Mouse (Mus musculus): ENCODE measurements at regions not wholly inside any gene's neighbourhood (a gene's known extent, or its start where the extent isn't known, plus 50 kb on each side); places are given as distances from the start of the nearest gene placed in this dataset.

DNA sequence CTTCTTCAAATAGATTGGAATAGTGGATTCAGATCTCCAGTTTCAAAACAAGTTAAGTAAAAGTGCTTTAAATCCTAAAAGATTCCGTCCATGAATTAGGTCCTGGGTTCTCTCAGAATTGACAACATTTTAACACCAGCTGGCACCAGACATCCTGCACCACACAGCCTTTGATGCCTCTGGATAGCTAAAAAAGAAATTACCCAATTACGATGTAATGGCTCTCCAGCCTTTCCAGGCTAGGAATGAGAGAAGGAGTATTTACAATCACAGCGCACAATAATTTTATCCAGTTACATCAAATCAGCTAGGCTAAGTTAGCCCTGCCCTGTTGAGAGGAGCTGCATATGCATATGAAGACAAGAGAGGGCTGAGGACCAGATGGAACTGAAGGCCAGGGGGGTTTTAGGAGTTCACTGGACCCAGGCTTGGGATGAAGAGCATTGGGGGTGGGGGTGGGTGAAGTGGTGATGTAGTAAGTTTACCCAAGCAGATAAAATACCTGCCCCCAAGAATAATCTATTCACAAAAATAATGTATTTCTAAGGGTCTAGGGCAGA lies 455.8 kb upstream of the Tle4 start:
- DNase-seq (ENCODE audit: low read depth): no peak

DNA sequence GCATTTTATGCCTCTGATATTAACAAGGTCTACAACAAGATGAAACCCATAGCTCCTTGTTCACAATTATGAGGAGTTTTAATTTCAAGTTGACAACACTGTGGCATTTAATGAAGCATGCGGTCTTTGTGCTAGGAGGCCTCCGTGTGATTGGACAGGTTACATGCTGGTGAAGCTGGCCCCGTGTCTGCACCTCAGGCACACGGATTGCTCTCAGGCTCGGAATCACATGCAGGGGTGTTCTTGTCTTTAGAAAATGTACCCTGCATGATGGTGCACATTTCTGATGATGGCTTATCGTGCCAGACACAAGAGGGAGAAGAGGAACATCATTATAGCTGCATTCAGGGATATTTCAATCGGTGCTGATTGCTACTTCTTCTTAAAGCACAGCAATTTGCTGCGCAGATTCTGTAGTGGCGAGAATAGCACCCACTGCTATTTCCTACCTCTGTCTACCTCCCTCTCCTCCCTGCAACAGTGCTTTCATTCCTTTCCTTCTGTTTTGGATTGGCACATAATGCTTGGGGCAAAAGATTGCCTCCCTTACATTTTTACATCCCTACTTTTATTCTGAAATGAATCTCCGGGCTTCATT lies 454.9 kb upstream of the Tle4 start:
- no peak for DNase-seq (ENCODE audit: low read depth)

DNA sequence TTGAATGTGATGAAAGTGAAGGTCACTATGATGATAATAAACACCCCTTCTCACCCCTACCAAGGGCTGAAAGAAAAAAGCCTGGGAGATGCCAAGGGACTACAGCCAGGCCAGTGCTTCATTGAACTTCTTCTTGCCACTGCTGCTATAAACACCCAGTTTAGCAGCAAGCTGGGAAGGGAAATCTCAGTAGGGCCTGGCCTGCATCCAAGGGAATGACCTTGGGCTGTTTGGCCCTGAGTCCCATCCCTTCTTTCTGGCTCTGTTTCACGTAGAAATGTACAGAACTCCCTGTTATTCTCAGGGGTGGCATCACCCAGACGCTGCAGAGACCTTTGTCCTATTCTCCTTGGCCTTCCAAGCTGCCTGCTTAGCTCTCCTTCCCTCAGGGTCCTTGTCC lies 450.0 kb upstream of the Tle4 start:
- DNase-seq (ENCODE audit: low read depth): no peak

DNA sequence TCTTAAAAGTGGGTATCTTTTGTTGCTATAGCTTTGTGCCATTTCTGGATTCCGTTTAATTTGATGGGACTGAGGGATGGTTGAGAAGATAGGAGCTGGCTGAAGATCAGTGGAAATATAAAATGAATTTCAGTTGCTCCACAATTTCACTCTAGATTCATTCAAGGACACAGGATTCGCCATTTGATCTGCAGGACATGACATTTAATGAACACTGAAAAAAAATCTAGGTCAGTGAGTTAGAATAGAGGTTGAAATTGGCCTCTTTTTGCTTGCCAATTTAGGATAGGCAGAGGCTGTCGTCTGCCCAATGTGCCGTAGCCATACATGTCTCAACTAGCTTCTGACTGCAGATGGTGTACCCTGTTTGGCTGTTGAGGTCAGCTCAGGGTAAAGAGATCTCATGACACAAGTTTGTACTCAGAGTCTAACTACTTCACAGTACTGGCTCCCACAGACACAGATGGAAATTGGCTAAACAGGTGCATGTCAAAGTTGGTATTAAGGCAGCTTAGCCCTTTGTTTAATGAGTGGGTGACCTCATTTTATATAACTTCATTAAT lies 449.5 kb upstream of the Tle4 start:
- DNase-seq (ENCODE audit: low read depth): no peak

DNA sequence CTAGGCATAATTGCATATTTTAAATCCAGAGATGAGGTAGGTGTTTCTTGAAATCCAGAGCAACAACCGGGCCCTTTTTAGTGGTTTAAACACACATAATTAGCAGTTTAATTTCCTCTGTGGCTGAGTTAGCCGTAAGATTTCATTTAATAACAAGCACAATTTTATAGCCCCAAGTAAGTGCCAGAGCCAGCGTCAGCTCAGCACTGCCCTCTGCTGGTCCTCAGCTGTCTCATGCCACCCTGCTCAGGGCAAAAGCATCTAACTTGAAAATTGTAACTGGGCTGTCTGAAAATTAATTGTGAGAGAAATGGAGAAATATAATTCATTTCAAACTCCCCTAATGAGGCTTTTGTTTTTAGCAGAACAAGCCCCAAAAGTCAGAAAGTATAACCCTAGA lies 437.7 kb upstream of the Tle4 start:
- peak; percentile 5 for DNase-seq (ENCODE audit: low read depth)

DNA sequence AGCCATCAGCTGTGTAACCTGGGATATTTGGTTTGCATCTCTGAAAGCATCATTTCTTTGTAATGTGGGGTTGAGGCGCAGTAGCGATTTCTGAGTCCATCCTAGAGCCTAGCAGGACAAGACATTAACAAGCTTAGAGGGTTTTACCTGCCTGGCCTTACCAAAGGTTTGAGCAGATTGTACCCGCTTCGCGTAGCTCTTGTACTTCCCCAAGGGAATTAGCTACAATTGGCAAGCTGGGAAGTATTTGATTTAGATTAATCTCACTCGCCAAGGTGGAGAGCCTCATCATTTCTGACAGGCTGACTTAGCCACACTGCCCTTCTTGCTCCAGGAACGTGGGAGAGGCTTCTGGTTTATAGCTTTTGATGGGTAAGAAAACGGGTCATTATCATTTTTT lies 436.1 kb upstream of the Tle4 start:
- no peak for DNase-seq (ENCODE audit: low read depth)

DNA sequence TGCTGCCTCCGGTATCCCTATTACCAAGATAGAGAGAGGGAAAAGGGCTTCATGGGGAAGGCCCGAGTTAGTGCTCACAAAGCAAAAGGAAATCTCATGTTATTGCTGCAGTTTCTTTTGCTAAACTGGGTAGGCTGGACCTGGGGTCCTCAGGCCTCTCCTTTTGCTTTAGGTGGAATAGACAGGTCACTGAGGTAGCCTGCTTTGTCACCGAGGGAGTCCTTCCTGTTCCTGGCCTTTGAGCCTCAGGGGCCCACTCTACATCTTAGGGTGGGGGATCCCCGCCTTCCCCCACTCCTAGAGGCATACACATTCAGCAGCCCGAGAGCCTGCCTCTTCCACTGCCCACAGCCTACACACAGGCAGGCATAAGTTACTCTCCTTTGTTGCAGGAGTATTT lies 435.5 kb upstream of the Tle4 start:
- DNase-seq (ENCODE audit: low read depth): no peak

DNA sequence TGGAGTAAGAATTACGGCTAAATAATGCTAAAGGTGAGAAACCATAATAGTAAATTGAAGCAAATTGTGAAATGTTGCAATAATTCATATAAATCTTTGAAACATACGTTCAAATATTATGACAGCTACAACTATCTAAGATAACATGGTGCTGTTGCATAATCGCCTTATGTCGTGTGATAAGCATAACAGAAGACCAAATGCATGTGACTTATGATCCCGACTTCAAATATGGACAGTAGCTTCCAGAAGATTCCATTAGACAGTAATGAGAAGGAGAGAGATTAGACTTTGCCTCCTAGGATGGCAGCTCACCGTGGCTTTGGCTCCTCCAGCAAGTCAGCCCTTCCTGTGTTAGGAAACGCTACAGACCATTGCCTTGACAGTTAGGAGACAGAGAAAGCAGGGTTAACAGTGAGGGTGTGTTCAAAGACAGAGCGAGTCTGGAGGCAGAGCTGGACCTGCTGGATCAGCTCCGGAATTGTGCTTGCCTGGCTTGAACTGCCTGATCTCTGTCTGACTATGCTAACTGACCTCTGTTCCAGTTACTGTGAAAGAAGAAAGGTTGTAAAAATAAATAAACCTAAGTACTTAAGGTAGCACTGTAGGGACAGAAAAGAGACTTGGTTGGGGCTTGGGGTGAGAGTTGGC lies 434.6 kb upstream of the Tle4 start:
- no peak for DNase-seq (ENCODE audit: low read depth)

DNA sequence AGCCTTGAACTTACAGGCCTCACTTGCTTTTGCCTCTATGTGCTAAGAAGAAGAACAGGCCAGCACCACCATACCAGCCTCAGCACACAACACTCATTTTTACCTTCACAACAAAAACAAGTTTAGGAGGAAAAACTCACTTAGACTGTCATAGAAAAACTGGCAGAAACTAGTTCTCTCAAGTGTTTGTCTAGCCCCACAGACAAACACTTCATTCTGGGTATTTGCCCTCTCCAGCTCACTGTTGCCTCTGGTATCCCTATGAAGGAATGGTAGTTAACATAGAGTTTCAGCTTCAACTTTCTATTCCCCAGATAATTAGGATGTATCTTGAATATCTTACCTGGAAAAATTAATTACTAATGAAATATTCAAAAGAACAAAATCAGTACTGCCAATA lies 433.6 kb upstream of the Tle4 start:
- no peak for DNase-seq (ENCODE audit: low read depth)

DNA sequence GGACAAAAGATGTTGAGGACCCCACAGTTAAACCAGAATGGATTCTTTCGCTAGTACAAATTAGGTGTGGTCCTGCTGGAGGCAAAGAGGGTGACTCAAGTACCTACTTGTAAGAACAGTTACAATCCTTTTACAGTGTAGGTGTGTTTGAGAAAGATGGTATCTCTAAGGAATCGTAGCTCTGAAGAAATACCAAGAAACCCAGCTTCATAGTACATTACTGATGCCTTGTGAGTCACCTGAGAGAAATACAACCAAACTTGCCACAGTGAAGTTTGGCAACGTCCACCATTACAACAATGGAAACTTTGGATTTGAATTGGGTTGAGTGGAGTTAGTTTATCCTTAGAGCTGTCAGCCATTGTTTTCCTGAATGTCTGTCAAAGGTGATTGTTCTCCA lies 405.7 kb upstream of the Tle4 start:
- DNase-seq (ENCODE audit: low read depth): no peak

DNA sequence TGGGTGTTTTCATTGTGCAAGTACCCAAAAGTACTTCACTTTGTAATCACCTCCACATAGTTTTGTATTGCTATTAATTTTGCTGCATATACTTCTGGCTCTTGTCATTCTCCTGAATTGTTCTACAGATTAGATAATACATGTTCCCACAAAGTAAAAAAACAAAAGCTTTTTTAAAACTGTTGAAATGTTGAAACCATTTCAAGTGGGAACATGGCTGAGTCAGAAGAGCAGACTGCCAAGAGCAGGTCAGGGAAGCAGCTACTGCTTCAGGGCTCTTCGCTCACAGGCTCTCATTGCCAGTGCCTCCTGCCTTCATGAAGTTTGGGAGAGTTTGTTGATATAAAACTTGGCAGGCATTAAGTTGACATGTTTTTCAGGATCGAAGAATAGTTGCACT lies 395.5 kb upstream of the Tle4 start:
- DNase-seq (ENCODE audit: low read depth): no peak

DNA sequence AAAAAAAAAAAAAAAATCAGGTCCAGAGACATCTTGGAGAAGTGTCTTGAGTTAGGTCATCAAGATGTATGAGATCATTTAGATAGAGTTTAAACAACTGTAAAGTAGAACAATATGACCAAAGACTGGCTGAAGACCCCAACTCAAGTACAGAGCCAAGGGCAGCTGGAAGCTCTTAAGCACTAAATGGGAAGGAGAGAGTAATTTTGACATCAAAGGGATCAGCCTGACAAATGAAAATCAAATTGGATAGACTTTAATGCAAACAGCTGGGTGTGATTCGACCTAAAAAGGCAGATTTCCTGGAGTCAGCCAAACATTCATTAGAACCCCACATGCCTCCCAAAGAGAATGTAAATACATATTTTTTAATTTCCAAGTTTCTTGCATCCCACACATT lies 372.3 kb upstream of the Tle4 start:
- DNase-seq (ENCODE audit: low read depth): no peak

DNA sequence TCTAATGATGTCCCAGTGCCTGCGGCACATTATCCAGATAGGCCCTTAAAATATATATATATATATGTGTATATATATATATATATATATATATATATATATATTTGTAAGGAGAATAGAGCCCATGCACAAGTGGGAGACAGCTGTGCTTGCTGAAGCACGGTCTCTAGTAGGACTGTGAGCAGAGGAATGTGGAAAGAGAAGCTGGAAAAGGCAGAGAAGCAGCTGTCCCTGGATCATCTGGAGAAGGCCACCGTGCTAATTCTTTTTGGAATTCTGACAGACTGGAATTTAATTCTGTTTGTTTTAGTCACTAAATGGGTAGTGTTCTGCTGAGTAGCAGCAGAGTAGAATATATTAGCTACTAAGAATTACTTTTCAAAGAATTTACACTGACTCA lies 370.4 kb upstream of the Tle4 start:
- no peak for DNase-seq (ENCODE audit: low read depth)

DNA sequence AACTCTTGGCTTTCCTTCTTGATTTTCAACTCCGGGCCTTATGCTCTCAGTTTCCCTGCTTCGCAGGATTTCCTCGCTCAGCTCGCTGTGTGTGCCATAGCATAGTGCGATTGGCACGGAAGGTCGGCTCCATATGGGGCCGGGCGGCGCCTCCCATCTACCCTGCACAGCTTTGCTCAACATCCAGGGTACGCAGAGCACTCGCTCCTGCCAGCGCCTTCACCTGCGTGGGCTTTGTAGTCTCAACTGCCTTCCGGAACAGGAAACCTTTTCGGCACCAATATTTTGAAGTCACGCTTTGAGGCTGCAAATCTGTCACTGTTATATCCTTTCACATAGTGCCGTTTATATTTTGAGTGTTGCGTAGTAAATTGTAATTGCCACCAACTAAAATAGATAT lies 359.9 kb upstream of the Tle4 start:
- DNase-seq (ENCODE audit: low read depth): no peak

DNA sequence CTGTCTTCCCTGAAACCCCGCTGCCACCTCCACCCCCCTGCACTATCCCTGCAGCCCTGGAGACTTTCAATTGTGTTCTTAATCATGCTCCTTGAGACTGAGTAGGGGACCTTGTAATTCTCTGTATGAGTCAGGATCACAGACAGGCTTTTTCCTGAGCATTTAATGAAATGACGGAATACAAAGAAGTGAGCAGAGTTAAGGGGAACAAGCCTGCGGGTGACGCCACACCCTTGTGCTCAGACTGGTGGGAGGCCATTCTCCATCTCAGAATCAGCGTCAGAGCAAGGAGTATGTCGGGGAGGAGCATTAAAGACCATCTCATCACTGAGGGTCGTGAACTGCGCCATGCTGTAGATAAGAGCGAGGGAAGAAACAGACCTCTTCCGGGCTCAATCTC lies 359.3 kb upstream of the Tle4 start:
- DNase-seq (ENCODE audit: low read depth): no peak

DNA sequence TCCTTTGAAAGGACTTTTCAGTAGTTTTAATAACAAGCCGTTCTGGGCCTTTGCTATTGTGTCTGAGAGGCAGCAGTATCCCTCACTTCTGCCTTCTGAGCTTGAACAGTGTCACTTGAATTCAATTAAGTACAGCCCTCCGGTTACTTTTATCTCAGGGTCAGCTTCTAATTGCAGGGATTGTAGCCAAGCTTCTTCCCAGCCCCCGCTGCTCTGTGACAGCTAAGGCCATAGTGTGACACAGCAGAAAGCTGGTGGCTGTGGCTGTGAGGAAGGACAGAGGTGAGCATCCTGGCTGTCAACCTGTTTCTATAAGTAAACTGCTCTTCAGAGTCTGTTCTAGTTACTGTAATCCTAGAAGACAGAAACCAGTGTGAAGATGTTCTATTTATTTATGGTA lies 358.5 kb upstream of the Tle4 start:
- DNase-seq (ENCODE audit: low read depth): no peak

DNA sequence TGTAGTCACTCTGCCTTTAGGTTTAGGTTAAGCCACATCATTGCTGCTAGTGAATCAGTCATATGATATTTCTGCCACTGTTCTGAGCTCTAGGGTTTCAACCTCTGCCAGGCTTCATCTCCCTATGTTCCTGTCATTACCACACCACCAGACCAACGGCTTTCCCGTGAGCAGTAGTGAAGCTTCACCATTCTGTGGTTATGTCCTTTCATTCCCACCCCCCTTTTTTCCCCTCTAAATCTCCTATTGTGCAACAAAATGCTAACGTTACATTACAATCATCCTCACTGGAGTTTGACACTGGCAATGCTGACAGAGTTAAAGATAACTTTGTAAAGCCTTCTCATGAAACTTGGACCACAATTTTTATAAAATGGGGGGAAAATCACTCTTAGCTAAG lies 358.1 kb upstream of the Tle4 start:
- no peak for DNase-seq (ENCODE audit: low read depth)

DNA sequence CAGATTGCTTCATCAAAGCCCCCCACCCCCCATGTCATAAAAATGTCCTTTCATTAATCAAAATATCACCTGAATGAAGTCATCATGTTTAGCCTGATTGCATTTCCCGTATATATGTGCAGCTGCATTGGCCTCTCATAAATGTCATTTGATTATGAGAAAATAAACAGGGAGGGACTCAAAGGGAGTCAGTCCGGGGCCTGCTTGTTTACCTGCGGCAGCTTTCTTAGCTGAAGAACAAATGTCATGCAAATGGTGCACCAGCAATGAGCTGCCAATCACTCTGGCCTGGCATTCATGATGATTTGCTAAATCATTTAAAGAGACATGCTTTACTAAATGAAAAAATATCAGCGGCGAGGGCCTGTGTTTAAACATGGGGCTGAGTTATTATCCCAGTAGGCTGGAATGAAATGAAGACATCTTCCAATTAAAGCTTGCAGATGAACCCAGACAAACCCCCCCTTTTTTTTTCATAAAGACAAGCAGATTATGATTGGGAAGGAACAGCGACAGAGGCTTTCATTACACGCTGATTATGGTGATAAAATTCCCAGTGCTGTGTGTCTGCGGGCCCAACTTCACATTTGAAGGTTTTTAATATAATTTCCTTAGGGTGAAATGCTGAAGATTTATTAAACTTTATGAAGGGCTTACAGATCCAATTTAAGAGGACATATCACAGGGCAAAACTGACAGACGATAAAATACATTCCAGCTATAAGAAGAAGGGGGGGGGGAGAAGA lies 342.5 kb upstream of the Tle4 start:
- no peak for DNase-seq (ENCODE audit: low read depth)

DNA sequence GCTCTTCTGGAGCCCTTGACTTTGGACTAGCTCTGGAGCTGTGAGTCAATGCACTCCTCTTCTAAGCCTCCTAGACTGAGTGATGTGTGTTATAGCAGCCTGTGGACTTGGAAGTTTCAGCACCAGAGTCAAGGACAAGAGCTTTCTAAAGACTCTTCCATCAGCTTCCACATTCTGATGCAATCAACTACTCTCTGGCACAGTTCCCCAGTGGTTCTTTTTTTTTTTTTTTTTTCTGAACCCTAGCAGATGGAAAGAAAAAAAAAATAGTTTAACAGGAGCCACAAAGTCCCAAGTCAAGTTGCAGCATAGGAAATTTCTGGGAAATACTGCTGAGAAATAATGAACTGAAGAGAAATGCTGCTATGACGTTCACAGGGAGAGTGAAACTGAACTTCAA lies 324.4 kb upstream of the Tle4 start:
- DNase-seq (ENCODE audit: low read depth): no peak

DNA sequence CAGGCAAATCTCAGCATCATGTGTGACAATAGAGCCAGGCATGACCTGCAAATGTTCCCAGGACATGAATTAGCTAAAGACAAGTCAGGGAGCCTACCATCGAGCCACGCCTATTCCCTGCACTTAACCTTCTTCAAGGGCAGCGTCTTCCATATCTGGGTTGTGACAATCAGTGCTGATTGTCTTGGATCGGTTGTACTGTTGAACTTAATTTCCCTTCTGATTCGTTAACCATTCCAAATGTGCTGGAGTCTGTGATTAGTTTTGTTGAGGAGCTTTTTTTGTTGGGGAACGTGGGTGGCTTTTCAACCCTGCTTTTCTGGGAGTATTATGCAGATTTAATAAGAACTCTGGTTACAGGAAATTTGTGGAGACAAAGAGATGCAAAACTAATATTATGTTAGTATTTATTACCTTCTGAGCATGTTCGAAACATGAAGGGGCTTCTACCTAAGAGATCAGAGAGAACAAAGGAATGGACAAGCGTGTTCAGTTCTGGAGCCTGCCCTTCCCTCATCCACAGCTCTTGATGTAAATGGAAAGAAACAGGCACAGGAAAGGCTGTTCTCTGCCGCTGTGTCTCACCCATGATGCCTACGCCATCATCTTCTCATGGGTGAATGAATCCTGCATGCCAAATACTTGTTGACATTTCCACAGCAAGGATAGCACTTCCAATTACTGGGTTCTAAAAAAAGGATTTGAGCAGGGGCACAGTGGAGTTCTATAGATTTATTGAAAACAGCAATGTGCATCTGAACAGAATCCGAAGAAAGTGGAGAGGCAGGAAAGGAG lies 313.4 kb upstream of the Tle4 start:
- no peak for DNase-seq (ENCODE audit: low read depth)

DNA sequence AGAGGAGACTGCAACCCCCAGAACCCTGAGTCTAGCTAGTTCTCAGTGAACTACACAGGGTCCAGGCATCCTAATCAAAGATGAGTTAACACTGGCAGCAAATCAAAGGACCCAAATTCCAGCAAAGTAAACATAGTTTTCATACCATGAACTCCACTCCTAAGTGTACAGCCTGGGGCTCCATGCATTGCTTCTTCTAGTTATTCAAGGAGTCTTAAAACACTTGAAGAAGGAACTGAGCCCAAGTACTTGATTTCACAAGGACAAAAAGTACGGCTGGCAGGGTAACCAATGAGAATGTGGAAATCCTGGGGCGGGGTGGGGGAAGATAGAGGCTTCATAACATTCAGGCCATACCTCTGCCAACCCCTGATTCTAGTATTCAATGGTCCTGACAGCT lies 297.0 kb upstream of the Tle4 start:
- no peak for DNase-seq (ENCODE audit: low read depth)

DNA sequence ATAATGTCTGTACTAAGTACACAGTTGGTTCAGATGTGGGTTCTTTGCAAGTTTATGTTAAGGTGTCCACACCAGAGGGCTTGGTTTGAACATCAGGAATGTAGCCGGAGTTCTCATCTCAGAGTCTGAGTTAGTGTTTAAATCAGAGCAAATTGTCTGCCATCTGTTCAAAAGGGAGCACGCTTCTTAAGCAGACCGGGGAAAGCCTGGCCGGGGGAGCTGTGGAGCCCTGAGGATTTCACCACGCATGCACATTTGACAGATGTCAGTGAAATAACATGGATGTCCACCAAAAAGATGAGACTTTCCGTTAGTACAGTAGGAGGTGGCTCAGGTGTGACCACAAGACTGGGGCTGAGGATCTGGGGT lies 294.5 kb upstream of the Tle4 start:
- DNase-seq (ENCODE audit: low read depth): no peak
